Mouse (Mus musculus): ENCODE results near the gene Ccdc155. TPM values are rescaled to one million over a fixed set of nuclear protein-coding genes. Genes with fewer than 3 reads are reported as not detected.

Gene Ccdc155
- polyA plus RNA-seq, 1 experiment from 2014 or later: 0.58 TPM

GRCm38 (mm10) chr7:45196176-45196535 is 8.5 kb downstream of the Ccdc155 start:
- no peak overlapping the region for H3K4me2 ChIP-seq (ENCODE audit: low read depth, low read length)
- H3K36me3 ChIP-seq (ENCODE audit: control insufficient read depth, insufficient read depth): no peaks in the 10 kb centered on the region
- ATAC-seq (replicated peaks; ENCODE audit: extremely low read depth, insufficient read depth, low FRiP score): no peak
- H3K27me3 ChIP-seq (ENCODE audit: control insufficient read depth, insufficient read depth, low read length): peaks cover 3% of the 10 kb centered on the region; the same call in 1 of the 2 replicates
- no peak overlapping the region for H3K4me3 ChIP-seq (ENCODE audit: low read length)
- no peak overlapping the region for H3K27ac ChIP-seq (ENCODE audit: low read length)
- 68% methylated on average over 4 of the region's 4 CpGs for WGBS
- H3K4me1 ChIP-seq (ENCODE audit: control insufficient read depth, insufficient read depth, low read length): peaks cover 10% of the 10 kb centered on the region; the same call in 1 of the 2 replicates
- no peak overlapping the region for H3K9ac ChIP-seq (ENCODE audit: low read length)
- no peaks in the 10 kb centered on the region for H3K9me3 ChIP-seq (replicated peaks; ENCODE audit: control insufficient read depth, low read length)

GRCm38 (mm10) chr7:45195341-45196175 is 9.1 kb downstream of the Ccdc155 start:
- Histone ChIP-seq H3K4me1 (ENCODE audit: control insufficient read depth, insufficient read depth, low read length) (peaks cover 10% of the 10 kb centered on the region; the same call in 1 of the 2 replicates), H3K27me3 (ENCODE audit: control insufficient read depth, insufficient read depth, low read length) (peaks cover 3% of the 10 kb centered on the region; the same call in 1 of the 2 replicates), H3K9ac (ENCODE audit: low read length) (no peak overlapping the region), H3K36me3 (ENCODE audit: control insufficient read depth, insufficient read depth) (no peaks in the 10 kb centered on the region), H3K4me2 (ENCODE audit: low read depth, low read length) (no peak overlapping the region), H3K4me3 (ENCODE audit: low read length) (no peak overlapping the region), H3K9me3 (replicated peaks; ENCODE audit: control insufficient read depth, low read length) (no peaks in the 10 kb centered on the region), H3K27ac (ENCODE audit: low read length) (no peak overlapping the region)
- 56% methylated on average over 13 of the region's 13 CpGs for WGBS
- no peak for ATAC-seq (replicated peaks; ENCODE audit: extremely low read depth, insufficient read depth, low FRiP score)

- Histone ChIP-seq H3K9me3 (replicated peaks; ENCODE audit: control insufficient read depth, low read length) (no peaks in the 10 kb centered on the region), H3K36me3 (ENCODE audit: control insufficient read depth, insufficient read depth) (no peaks in the 10 kb centered on the region), H3K4me1 (ENCODE audit: control insufficient read depth, insufficient read depth, low read length) (peaks cover 10% of the 10 kb centered on the region; the same call in 1 of the 2 replicates), H3K4me2 (ENCODE audit: low read depth, low read length) (no peak overlapping the region), H3K27me3 (ENCODE audit: control insufficient read depth, insufficient read depth, low read length) (peaks cover 3% of the 10 kb centered on the region), H3K9ac (ENCODE audit: low read length) (no peak overlapping the region), H3K27ac (ENCODE audit: low read length) (no peak overlapping the region), H3K4me3 (ENCODE audit: low read length) (no peak overlapping the region)
- no peak for ATAC-seq (replicated peaks; ENCODE audit: extremely low read depth, insufficient read depth, low FRiP score)
- 73% methylated on average over 17 of the region's 17 CpGs for WGBS
Measured at GRCm38 (mm10) chr7:45193871-45194785, 10.6 kb downstream of the Ccdc155 start.

- H3K27me3 ChIP-seq (ENCODE audit: control insufficient read depth, insufficient read depth, low read length): peaks cover 9% of the 10 kb centered on the region
- H3K4me2 ChIP-seq (ENCODE audit: low read depth, low read length): no peak overlapping the region
- ATAC-seq (replicated peaks; ENCODE audit: extremely low read depth, insufficient read depth, low FRiP score): no peak
- no peaks in the 10 kb centered on the region for H3K36me3 ChIP-seq (ENCODE audit: control insufficient read depth, insufficient read depth)
- H3K9me3 ChIP-seq (replicated peaks; ENCODE audit: control insufficient read depth, low read length): no peaks in the 10 kb centered on the region
- WGBS: 52% methylated on average over 5 of the region's 5 CpGs
- no peak overlapping the region for H3K4me3 ChIP-seq (ENCODE audit: low read length)
- H3K27ac ChIP-seq (ENCODE audit: low read length): no peak overlapping the region
- peaks cover 10% of the 10 kb centered on the region; the same call in 1 of the 2 replicates for H3K4me1 ChIP-seq (ENCODE audit: control insufficient read depth, insufficient read depth, low read length)
- no peak overlapping the region for H3K9ac ChIP-seq (ENCODE audit: low read length)
Measured at GRCm38 (mm10) chr7:45193406-45193805, 11.3 kb downstream of the Ccdc155 start.

- H3K9ac ChIP-seq (ENCODE audit: low read length): no peak overlapping the region
- 83% methylated on average over 7 of the region's 7 CpGs for WGBS
- no peak for ATAC-seq (replicated peaks; ENCODE audit: extremely low read depth, insufficient read depth, low FRiP score)
Measured at GRCm38 (mm10) chr7:45192585-45193310, 11.9 kb downstream of the Ccdc155 start.

GRCm38 (mm10) chr7:45191803-45192363 is 12.8 kb downstream of the Ccdc155 start:
- no peak for ATAC-seq (replicated peaks; ENCODE audit: extremely low read depth, insufficient read depth, low FRiP score)
- H3K9me3 ChIP-seq (replicated peaks; ENCODE audit: control insufficient read depth, low read length): no peaks in the 10 kb centered on the region
- H3K27ac ChIP-seq (ENCODE audit: low read length): no peak overlapping the region
- peaks cover 10% of the 10 kb centered on the region; the same call in 1 of the 2 replicates for H3K4me1 ChIP-seq (ENCODE audit: control insufficient read depth, insufficient read depth, low read length)
- 10% methylated on average over 8 of the region's 8 CpGs for WGBS
- H3K9ac ChIP-seq (ENCODE audit: low read length): no peak overlapping the region
- no peaks in the 10 kb centered on the region for H3K36me3 ChIP-seq (ENCODE audit: control insufficient read depth, insufficient read depth)
- H3K4me3 ChIP-seq (ENCODE audit: low read length): no peak overlapping the region
- H3K27me3 ChIP-seq (ENCODE audit: control insufficient read depth, insufficient read depth, low read length): peaks cover 14% of the 10 kb centered on the region
- H3K4me2 ChIP-seq (ENCODE audit: low read depth, low read length): no peak overlapping the region

More at GRCm38 (mm10) chr7:45192585-45193310, 11.9 kb downstream of the Ccdc155 start:
- H3K36me3 ChIP-seq (ENCODE audit: control insufficient read depth, insufficient read depth): no peaks in the 10 kb centered on the region
- no peaks in the 10 kb centered on the region for H3K9me3 ChIP-seq (replicated peaks; ENCODE audit: control insufficient read depth, low read length)
- no peak overlapping the region for H3K4me2 ChIP-seq (ENCODE audit: low read depth, low read length)
- H3K4me1 ChIP-seq (ENCODE audit: control insufficient read depth, insufficient read depth, low read length): peaks cover 10% of the 10 kb centered on the region; the same call in 1 of the 2 replicates
- peaks cover 11% of the 10 kb centered on the region for H3K27me3 ChIP-seq (ENCODE audit: control insufficient read depth, insufficient read depth, low read length)
- H3K27ac ChIP-seq (ENCODE audit: low read length): no peak overlapping the region
- H3K4me3 ChIP-seq (ENCODE audit: low read length): no peak overlapping the region

- H3K36me3 ChIP-seq (ENCODE audit: control insufficient read depth, insufficient read depth): no peaks in the 10 kb centered on the region
- H3K4me3 ChIP-seq (ENCODE audit: low read length): no peak overlapping the region
- H3K9me3 ChIP-seq (replicated peaks; ENCODE audit: control insufficient read depth, low read length): no peaks in the 10 kb centered on the region
- WGBS: 58% methylated on average over 2 of the region's 2 CpGs
- no peak overlapping the region for H3K4me2 ChIP-seq (ENCODE audit: low read depth, low read length)
- H3K27me3 ChIP-seq (ENCODE audit: control insufficient read depth, insufficient read depth, low read length): peaks cover 22% of the 10 kb centered on the region
- H3K4me1 ChIP-seq (ENCODE audit: control insufficient read depth, insufficient read depth, low read length): peaks cover 10% of the 10 kb centered on the region; the same call in 1 of the 2 replicates
- no peak overlapping the region for H3K9ac ChIP-seq (ENCODE audit: low read length)
- ATAC-seq (replicated peaks; ENCODE audit: extremely low read depth, insufficient read depth, low FRiP score): no peak
- no peak overlapping the region for H3K27ac ChIP-seq (ENCODE audit: low read length)
Measured at GRCm38 (mm10) chr7:45191161-45191560, 13.5 kb downstream of the Ccdc155 start.

- no peak overlapping the region for H3K9ac ChIP-seq (ENCODE audit: low read length)
- no peak for ATAC-seq (replicated peaks; ENCODE audit: extremely low read depth, insufficient read depth, low FRiP score)
- peaks cover 5% of the 10 kb centered on the region; the same call in 1 of the 2 replicates for H3K4me1 ChIP-seq (ENCODE audit: control insufficient read depth, insufficient read depth, low read length)
- H3K4me3 ChIP-seq (ENCODE audit: low read length): no peak overlapping the region
- peaks cover 25% of the 10 kb centered on the region for H3K27me3 ChIP-seq (ENCODE audit: control insufficient read depth, insufficient read depth, low read length)
- H3K36me3 ChIP-seq (ENCODE audit: control insufficient read depth, insufficient read depth): no peaks in the 10 kb centered on the region
- no peaks in the 10 kb centered on the region for H3K9me3 ChIP-seq (replicated peaks; ENCODE audit: control insufficient read depth, low read length)
- H3K27ac ChIP-seq (ENCODE audit: low read length): no peak overlapping the region
- 90% methylated on average over 6 of the region's 6 CpGs for WGBS
- H3K4me2 ChIP-seq (ENCODE audit: low read depth, low read length): no peak overlapping the region
Measured at GRCm38 (mm10) chr7:45190186-45190585, 14.5 kb downstream of the Ccdc155 start.

Measured in heart, embryonic 16.5 days (tissue).